Mouse (Mus musculus) cortical plate, adult 2 months (tissue): Measurements from ENCODE around the gene Ggn.

Source experiments
- CTCF ChIP-seq: fragments of 200-500 bp; IDR thresholded peaks from 2 replicates; pipeline ENCODE4 v1.5.1; 2011; ENCODE audit warnings: mild to moderate bottlenecking, control low read depth, low read length; ENCODE audit not compliant: insufficient read depth; ENCODE audit errors: extremely low read depth
- POLR2A ChIP-seq: fragments of 200-500 bp; IDR thresholded peaks from 2 replicates; pipeline ENCODE4 v1.6.1; 2011; ENCODE audit warnings: mild to moderate bottlenecking, low read length, control low read depth; ENCODE audit not compliant: insufficient read depth; ENCODE audit errors: extremely low read depth

DNA sequence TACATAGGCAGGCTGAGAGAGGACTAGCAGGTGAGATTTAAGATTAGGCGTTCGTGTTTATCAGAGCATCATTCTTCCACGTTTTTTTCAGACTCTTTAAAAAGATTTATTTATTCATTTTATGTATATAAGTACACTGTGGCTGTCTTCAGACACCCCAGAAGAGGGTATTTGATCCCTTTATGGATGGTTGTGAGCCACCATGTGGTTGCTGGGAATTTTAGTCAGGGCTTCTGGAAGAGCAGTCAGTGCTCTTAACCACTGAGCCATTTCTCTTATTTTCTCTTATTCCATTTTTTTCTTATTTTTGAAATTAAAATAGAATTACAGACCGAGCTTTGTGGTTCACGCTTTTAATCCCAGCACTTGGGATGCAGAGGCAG lies 10.8 kb downstream of the Ggn start:
- TF ChIP-seq CTCF (no peak), POLR2A (no peak)
